ENCODE assay signal across 19 mouse cellular contexts in the genomic region with DNA sequence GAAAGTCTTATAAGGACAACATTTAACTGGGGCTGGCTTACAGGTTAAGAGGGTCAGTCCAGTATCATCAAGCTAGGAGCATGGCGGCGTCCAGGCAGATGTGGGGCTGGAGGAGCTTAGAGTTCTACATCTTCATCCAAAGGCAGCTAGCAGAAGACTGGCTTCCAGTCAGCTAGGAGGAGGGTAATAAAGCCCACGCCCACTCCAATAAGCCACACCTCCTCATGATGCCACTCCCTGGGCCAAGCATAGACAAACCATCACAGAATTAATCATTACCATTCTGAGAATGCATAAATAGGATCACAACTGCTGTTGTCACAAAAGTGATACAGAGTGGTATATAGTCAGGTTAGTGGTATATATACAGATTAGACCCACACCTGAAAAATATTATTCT.
DNase-seq lines count a peak whose midpoint lies in the region; ATAC-seq and TF ChIP-seq lines count a peak whose summit lies in the region.
"Had no signal": no experiment of that assay in that cellular context is flagged by ENCODE, and none has a peak within 500 bp of the region (broad histone marks: within the 10 kb centered on the region; RNA-seq: fewer than 3 reads in every experiment).

No protein-coding gene starts in this region.

- DNase-seq in kidney, adult 18-20 months, result peak; percentile 59
- peak; percentile 51 to 70 for DNase-seq in kidney, postnatal 25 days
- no peak for DNase-seq in thymus, postnatal 0 days (ENCODE audit: low spot score)
- no peak for DNase-seq in hindbrain, postnatal 0 days (ENCODE audit: low spot score)
- no peak for DNase-seq in forebrain, embryonic 14.5 days (ENCODE audit: low spot score)
- DNase-seq: adrenal gland, adult 2 months; adrenal gland, postnatal 25 days; cerebellum, adult 18-20 months; cerebellum, adult 9-11 months; cerebellum, postnatal 36 days; forebrain, postnatal 0 days; gastrocnemius, postnatal 14 days; heart, adult 2 months; heart, postnatal 36 days had no signal

- 66% methylated on average over 3 of the region's 3 CpGs for WGBS in kidney, embryonic 15.5 days
- 63% methylated on average over 3 of the region's 3 CpGs for WGBS in kidney, embryonic 16.5 days
- 75% methylated on average over 3 of the region's 3 CpGs for WGBS in hindbrain, postnatal 0 days
- WGBS in forebrain, embryonic 14.5 days, result 76% methylated on average over 3 of the region's 3 CpGs

- no peak for ATAC-seq in kidney, embryonic 15.5 days (replicated peaks; ENCODE audit: low FRiP score)
- ATAC-seq in kidney, embryonic 16.5 days (ENCODE audit: low FRiP score, low TSS enrichment), result peak; percentile 51; the same call in 1 of the 2 replicates
- no peak for ATAC-seq in hindbrain, postnatal 0 days
- ATAC-seq in forebrain, embryonic 14.5 days, result no peak
- ATAC-seq: forebrain, postnatal 0 days had no signal

- no peak overlapping the region for H3K27ac ChIP-seq in kidney, embryonic 15.5 days
- no peak overlapping the region for H3K27ac ChIP-seq in kidney, embryonic 16.5 days (ENCODE audit: low read length)
- H3K27ac ChIP-seq in hindbrain, postnatal 0 days, result no peak overlapping the region
- H3K27ac ChIP-seq in forebrain, embryonic 14.5 days (ENCODE audit: low read depth, low read length), result no peak overlapping the region
- H3K27ac ChIP-seq: embryonic facial prominence, embryonic 13.5 days; forebrain, embryonic 12.5 days; heart, adult 2 months; heart, embryonic 13.5 days had no signal

- H3K9ac ChIP-seq in kidney, embryonic 15.5 days, result no peak overlapping the region
- H3K9ac ChIP-seq in kidney, embryonic 16.5 days (replicated peaks; ENCODE audit: low read length), result no peak overlapping the region
- no peak overlapping the region for H3K9ac ChIP-seq in hindbrain, postnatal 0 days (replicated peaks; ENCODE audit: low read length)
- H3K9ac ChIP-seq in forebrain, embryonic 14.5 days (ENCODE audit: low read length), result no peak overlapping the region
- H3K9ac ChIP-seq: embryonic facial prominence, embryonic 13.5 days; forebrain, embryonic 12.5 days; forebrain, postnatal 0 days; heart, embryonic 13.5 days had no signal

- H3K36me3 ChIP-seq in kidney, embryonic 15.5 days, result no peaks in the 10 kb centered on the region
- no peaks in the 10 kb centered on the region for H3K36me3 ChIP-seq in kidney, embryonic 16.5 days (ENCODE audit: insufficient read depth, low read length)
- H3K36me3 ChIP-seq in hindbrain, postnatal 0 days (ENCODE audit: insufficient read depth, low read length), result no peaks in the 10 kb centered on the region
- H3K36me3 ChIP-seq in forebrain, embryonic 14.5 days (ENCODE audit: control insufficient read depth, insufficient read depth, low read length), result no peaks in the 10 kb centered on the region
- H3K36me3 ChIP-seq: embryonic facial prominence, embryonic 13.5 days; forebrain, embryonic 12.5 days; heart, embryonic 13.5 days had no signal

- H3K4me3 ChIP-seq in kidney, embryonic 15.5 days (replicated peaks), result no peak overlapping the region
- H3K4me3 ChIP-seq in kidney, embryonic 16.5 days (ENCODE audit: low read length), result no peak overlapping the region
- H3K4me3 ChIP-seq in hindbrain, postnatal 0 days (ENCODE audit: low read length), result no peak overlapping the region
- no peak overlapping the region for H3K4me3 ChIP-seq in forebrain, embryonic 14.5 days (ENCODE audit: low read depth, low read length)
- H3K4me3 ChIP-seq: embryonic facial prominence, embryonic 13.5 days; forebrain, embryonic 12.5 days; heart, adult 2 months; heart, embryonic 13.5 days had no signal

- H3K4me1 ChIP-seq in kidney, embryonic 15.5 days, result 0 out of 2 replicates have a peak, but pooled peaks cover 7% of the 10 kb centered on the region
- H3K4me1 ChIP-seq in kidney, embryonic 16.5 days (ENCODE audit: insufficient read depth, low read length), result no peaks in the 10 kb centered on the region
- H3K4me1 ChIP-seq in hindbrain, postnatal 0 days (ENCODE audit: insufficient read depth, low read length), result no peaks in the 10 kb centered on the region
- H3K4me1 ChIP-seq in forebrain, embryonic 14.5 days (ENCODE audit: control insufficient read depth, insufficient read depth, low read length), result no peaks in the 10 kb centered on the region
- H3K4me1 ChIP-seq: embryonic facial prominence, embryonic 13.5 days; forebrain, embryonic 12.5 days; heart, embryonic 13.5 days had no signal

- no peak for TF ChIP-seq CTCF in hindbrain, postnatal 0 days (IDR thresholded peaks at IDR 0.05; ENCODE audit: low read depth)

- 0 out of 2 replicates have a peak, but pooled peaks cover 4% of the 10 kb centered on the region for H3K27me3 ChIP-seq in kidney, embryonic 15.5 days
- no peaks in the 10 kb centered on the region for H3K27me3 ChIP-seq in kidney, embryonic 16.5 days (ENCODE audit: insufficient read depth, low read length)
- no peaks in the 10 kb centered on the region for H3K27me3 ChIP-seq in hindbrain, postnatal 0 days (ENCODE audit: insufficient read depth, low read length)
- H3K27me3 ChIP-seq in forebrain, embryonic 14.5 days (replicated peaks; ENCODE audit: control insufficient read depth, insufficient read depth, low read length), result no peaks in the 10 kb centered on the region

- H3K4me2 ChIP-seq in kidney, embryonic 15.5 days, result no peak overlapping the region
- no peak overlapping the region for H3K4me2 ChIP-seq in kidney, embryonic 16.5 days (replicated peaks; ENCODE audit: low read depth, low read length)
- H3K4me2 ChIP-seq in hindbrain, postnatal 0 days (ENCODE audit: low read depth, low read length), result no peak overlapping the region
- no peak overlapping the region for H3K4me2 ChIP-seq in forebrain, embryonic 14.5 days (ENCODE audit: low read length)
- H3K4me2 ChIP-seq: embryonic facial prominence, embryonic 13.5 days; forebrain, embryonic 12.5 days; heart, embryonic 13.5 days had no signal

- no peaks in the 10 kb centered on the region for H3K9me3 ChIP-seq in kidney, embryonic 15.5 days (replicated peaks)
- no peaks in the 10 kb centered on the region for H3K9me3 ChIP-seq in kidney, embryonic 16.5 days (ENCODE audit: low read length)
- H3K9me3 ChIP-seq in hindbrain, postnatal 0 days (ENCODE audit: low read length), result no peaks in the 10 kb centered on the region
- no peaks in the 10 kb centered on the region for H3K9me3 ChIP-seq in forebrain, embryonic 14.5 days (replicated peaks; ENCODE audit: control insufficient read depth, low read length)
- H3K9me3 ChIP-seq: embryonic facial prominence, embryonic 13.5 days; forebrain, embryonic 12.5 days; heart, embryonic 13.5 days had no signal

Comparison
In these comparisons a context has a peak if more than half of its experiments do, and no peak if none do; other contexts are left out.
1. DNase-seq: peak in kidney, adult 18-20 months (single experiment) and kidney, postnatal 25 days (2 of 2); none in thymus, postnatal 0 days (single experiment), hindbrain, postnatal 0 days (single experiment) and forebrain, embryonic 14.5 days (single experiment).